Mouse (Mus musculus) intestine, postnatal 0 days (tissue): Measurements from ENCODE around the gene Ankrd6. TPM values are rescaled to one million over a fixed set of nuclear protein-coding genes. Genes with fewer than 3 reads are reported as not detected.

Experiments
- ATAC-seq: fragments of 200-750 bp; cut with Nextera tagmentation; 2 replicates; pipeline ENCODE4 v1.8.0; 2017; ENCODE audit warnings: mild to moderate bottlenecking, moderate TSS enrichment, moderate library complexity
- H3K27ac ChIP-seq: fragments of 300-500 bp; sonication (generic); 2 replicates; pipeline ENCODE4 v1.5.1; 2014; ENCODE audit warnings: mild to moderate bottlenecking, low read depth, low read length, moderate library complexity
- H3K27me3 ChIP-seq: fragments of 300-500 bp; sonication (generic); replicated peaks from 2 replicates; pipeline ENCODE4 v1.6.1; 2014; ENCODE audit warnings: low read length, mixed read lengths; ENCODE audit not compliant: control insufficient read depth, insufficient read depth
- H3K36me3 ChIP-seq: fragments of 300-500 bp; sonication (generic); 2 replicates; pipeline ENCODE4 v1.6.1; 2014; ENCODE audit warnings: mild to moderate bottlenecking, moderate library complexity; ENCODE audit not compliant: control insufficient read depth, insufficient read depth
- H3K4me1 ChIP-seq: fragments of 300-500 bp; sonication (generic); replicated peaks from 2 replicates; pipeline ENCODE4 v1.6.1; 2014; ENCODE audit warnings: antibody characterized with exemption, low read length, mixed read lengths; ENCODE audit not compliant: control insufficient read depth, insufficient read depth
- H3K4me2 ChIP-seq: fragments of 300-500 bp; sonication (generic); replicated peaks from 2 replicates; pipeline ENCODE4 v1.6.1; 2014; ENCODE audit warnings: low read depth, mild to moderate bottlenecking, moderate library complexity
- H3K4me3 ChIP-seq: fragments of 300-500 bp; sonication (generic); 2 replicates; pipeline ENCODE4 v1.5.1; 2014; ENCODE audit warnings: low read depth, low read length
- H3K9ac ChIP-seq: fragments of 300-500 bp; sonication (generic); 2 replicates; pipeline ENCODE4 v1.6.1; 2014; ENCODE audit warnings: mild to moderate bottlenecking, low read depth, low read length
- H3K9me3 ChIP-seq: fragments of 300-500 bp; sonication (generic); 2 replicates; pipeline ENCODE4 v1.6.1; 2016; ENCODE audit warnings: mixed run types; ENCODE audit not compliant: control insufficient read depth
- CTCF ChIP-seq: sonication (generic); IDR thresholded peaks from 2 replicates; pipeline ENCODE4 v1.5.1; 2016; ENCODE audit warnings: low read depth, mild to moderate bottlenecking, control low read depth, antibody characterized with exemption, moderate library complexity
- WGBS: fragments of 180-500 bp; shearing (Covaris S2); extraction: QIAGEN DNeasy Blood & Tissue Kit; methylation state at CpG from one replicate; pipeline ENCODE4 v1.1.7; 2014; 5-methylcytosine and 5-hydroxymethylcytosine counted together
- polyA plus RNA-seq: library from polyadenylated mRNA; unstranded; fragments of >200 nt; fragmentation: Nextera tagmentation; extraction: Ambion mirVana; gene quantifications from 2 replicates; pipeline ENCODE4 v1.2.1, GENCODE M21; 2015

The Ankrd6 gene
- 1.3 and 1.6 TPM in 2 replicates for polyA plus RNA-seq

DNA sequence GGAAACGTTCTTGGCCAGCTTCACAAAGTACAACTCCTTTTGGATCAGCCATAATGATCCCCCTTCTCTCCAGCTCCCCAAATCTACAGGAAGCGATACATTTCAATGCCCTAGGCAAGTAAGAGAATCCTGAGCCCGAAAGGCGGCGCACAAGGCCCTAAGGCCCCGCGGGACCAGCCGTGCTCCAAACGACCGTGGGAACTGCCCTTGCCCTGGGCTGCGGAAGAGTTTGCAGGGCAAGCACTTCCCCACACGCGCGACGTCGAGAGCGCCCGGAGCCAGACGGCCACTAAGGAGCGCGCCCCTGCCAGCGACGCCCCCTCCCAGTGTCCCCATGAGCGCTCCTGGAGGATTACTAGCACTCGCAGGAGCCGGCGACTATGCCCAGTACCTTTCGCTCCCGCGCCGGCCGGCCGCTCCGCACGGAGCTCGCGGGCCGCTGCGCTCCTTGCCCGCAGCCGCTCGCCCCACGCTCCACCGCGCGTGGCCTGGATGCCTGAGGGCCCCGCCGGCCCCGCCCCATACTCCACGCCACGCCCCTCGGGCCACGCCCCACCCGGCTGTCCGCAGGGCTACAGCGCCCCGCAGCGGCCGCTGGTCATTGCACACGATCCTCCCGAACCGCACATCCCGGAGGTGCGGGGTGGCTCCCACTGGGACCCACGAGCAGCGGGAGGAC is at the start of gene Ankrd6:
Ankrd6 (minus strand) TSS at position 486 of the 679 bp plus-strand sequence.
- Histone ChIP-seq H3K9ac (peak within 1 kb of the TSS; percentile 53), H3K36me3 (no peaks in the 10 kb centered on the region), H3K9me3 (no peaks in the 10 kb centered on the region), H3K27me3 (no peaks in the 10 kb centered on the region), H3K4me2 (peak within 1 kb of the TSS; percentile 99), H3K4me3 (peak within 1 kb of the TSS; percentile 68), H3K27ac (no peak within 1 kb of the TSS), H3K4me1 (0 out of 2 replicates have a peak, but pooled peaks cover 12% of the 10 kb centered on the region)
- WGBS, result under 1% methylated on average over 63 of the region's 66 CpGs
- peak; percentile 87 for ATAC-seq
- TF ChIP-seq CTCF, result peak; percentile 93

DNA sequence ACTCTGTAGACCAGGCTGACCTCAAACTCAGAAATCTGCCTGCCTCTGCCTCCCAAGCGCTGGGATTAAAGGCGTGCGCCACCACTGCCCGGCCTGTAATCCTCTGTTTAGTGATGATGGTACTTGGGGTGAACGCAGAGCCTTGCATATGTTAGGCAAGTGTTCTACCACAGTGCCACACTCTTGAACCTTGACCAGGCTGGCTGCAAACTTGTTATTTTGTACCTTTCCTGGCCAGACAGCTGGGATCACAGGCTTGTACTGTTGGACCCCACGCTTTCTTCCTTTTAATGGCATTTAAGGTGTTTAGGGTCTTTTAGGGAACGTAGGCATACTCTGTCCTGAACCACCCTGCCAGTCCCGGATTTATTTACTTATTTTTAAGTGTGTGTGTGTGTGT is 48.4 kb upstream of the Ankrd6 start:
- Histone ChIP-seq H3K27ac (no peak overlapping the region), H3K9ac (no peak overlapping the region), H3K4me2 (no peak overlapping the region), H3K27me3 (no peaks in the 10 kb centered on the region), H3K36me3 (no peaks in the 10 kb centered on the region), H3K9me3 (no peaks in the 10 kb centered on the region), H3K4me3 (no peak overlapping the region), H3K4me1 (no peaks in the 10 kb centered on the region; the same call in 1 of the 2 replicates)
- no peak for TF ChIP-seq CTCF
- 88% methylated on average over 8 of the region's 8 CpGs for WGBS
- no peak for ATAC-seq

DNA sequence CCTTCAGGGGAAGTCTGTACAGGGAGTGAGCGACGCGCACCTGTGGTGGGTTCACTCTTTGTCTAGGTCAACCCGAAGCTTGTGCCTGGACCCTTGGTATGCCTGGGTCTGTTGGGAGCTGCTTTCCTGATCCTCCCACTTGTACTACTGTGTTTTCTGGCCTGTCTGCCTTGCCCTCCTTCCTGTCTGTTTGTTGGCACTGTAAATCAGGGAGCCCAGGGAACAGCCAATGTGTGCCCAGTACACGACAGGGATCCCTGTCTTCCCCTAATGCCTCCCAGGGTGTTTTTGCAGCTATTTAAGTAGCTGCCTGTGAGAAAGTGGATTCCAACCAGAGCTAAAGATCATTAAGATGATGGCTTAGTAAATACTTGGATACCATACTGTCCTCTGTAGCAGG is 46.9 kb upstream of the Ankrd6 start:
- Histone ChIP-seq H3K4me3 (no peak overlapping the region), H3K4me2 (no peak overlapping the region), H3K9me3 (no peaks in the 10 kb centered on the region), H3K4me1 (no peaks in the 10 kb centered on the region; the same call in 1 of the 2 replicates), H3K27me3 (no peaks in the 10 kb centered on the region), H3K36me3 (no peaks in the 10 kb centered on the region), H3K27ac (no peak overlapping the region), H3K9ac (no peak overlapping the region)
- 80% methylated on average over 5 of the region's 5 CpGs for WGBS
- no peak for TF ChIP-seq CTCF
- ATAC-seq, result no peak

GRCm38 (mm10) chr4:32996083-32996482 is 45.4 kb upstream of the Ankrd6 start:
- Histone ChIP-seq H3K27me3 (no peaks in the 10 kb centered on the region), H3K9ac (no peak overlapping the region), H3K9me3 (no peaks in the 10 kb centered on the region), H3K36me3 (no peaks in the 10 kb centered on the region), H3K4me3 (no peak overlapping the region), H3K4me1 (no peaks in the 10 kb centered on the region; the same call in 1 of the 2 replicates), H3K4me2 (no peak overlapping the region), H3K27ac (no peak overlapping the region)
- WGBS, result 91% methylated on average over 5 of the region's 5 CpGs
- ATAC-seq, result no peak
- no peak for TF ChIP-seq CTCF

- no peaks in the 10 kb centered on the region for H3K9me3 ChIP-seq
- ATAC-seq, result no peak
- H3K36me3 ChIP-seq, result no peaks in the 10 kb centered on the region
- H3K9ac ChIP-seq, result no peak overlapping the region
- H3K4me1 ChIP-seq, result no peaks in the 10 kb centered on the region; the same call in 1 of the 2 replicates
- 75% methylated on average over 3 of the region's 3 CpGs for WGBS
- no peak overlapping the region for H3K27ac ChIP-seq
- peak; percentile 22 for TF ChIP-seq CTCF
- H3K4me2 ChIP-seq, result no peak overlapping the region
- no peaks in the 10 kb centered on the region for H3K27me3 ChIP-seq
- H3K4me3 ChIP-seq, result no peak overlapping the region
Observed at GRCm38 (mm10) chr4:32994168-32994567, 43.5 kb upstream of the Ankrd6 start.

DNA sequence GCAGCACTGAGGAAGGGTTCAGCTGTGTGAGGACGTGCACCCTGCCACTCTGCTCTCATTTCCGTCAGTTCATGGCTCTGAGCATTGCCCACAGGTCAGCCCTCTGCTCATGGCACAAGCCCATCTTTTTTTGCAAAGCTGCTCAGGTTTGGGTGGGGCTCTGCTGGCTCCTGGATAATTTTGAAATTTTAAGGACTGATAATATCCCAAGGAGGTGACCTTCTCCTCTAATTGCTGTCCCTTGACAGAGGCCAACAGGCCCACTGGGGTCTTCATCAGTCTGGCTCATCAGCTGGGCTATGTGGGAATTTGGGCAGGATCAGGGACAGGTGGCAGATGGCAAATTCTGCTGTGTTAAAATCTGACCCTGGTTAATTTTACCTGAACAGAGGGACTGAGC is 38.7 kb upstream of the Ankrd6 start:
- WGBS, result 88% methylated on average over 2 of the region's 2 CpGs
- H3K4me2 ChIP-seq, result no peak overlapping the region
- H3K9me3 ChIP-seq, result no peaks in the 10 kb centered on the region
- H3K27ac ChIP-seq, result no peak overlapping the region
- H3K36me3 ChIP-seq, result no peaks in the 10 kb centered on the region
- no peaks in the 10 kb centered on the region for H3K27me3 ChIP-seq
- H3K4me1 ChIP-seq, result 0 out of 2 replicates have a peak, but pooled peaks cover 3% of the 10 kb centered on the region
- ATAC-seq, result no peak
- no peak for TF ChIP-seq CTCF
- H3K9ac ChIP-seq, result no peak overlapping the region
- no peak overlapping the region for H3K4me3 ChIP-seq
